Mouse (Mus musculus): ENCODE data around the gene Cntn5. TPM values are rescaled to one million over a fixed set of nuclear protein-coding genes. Genes with fewer than 3 reads are reported as not detected.

The Cntn5 gene
- polyA plus RNA-seq, 1 experiment from 2014 or later = 0.84 TPM

DNA sequence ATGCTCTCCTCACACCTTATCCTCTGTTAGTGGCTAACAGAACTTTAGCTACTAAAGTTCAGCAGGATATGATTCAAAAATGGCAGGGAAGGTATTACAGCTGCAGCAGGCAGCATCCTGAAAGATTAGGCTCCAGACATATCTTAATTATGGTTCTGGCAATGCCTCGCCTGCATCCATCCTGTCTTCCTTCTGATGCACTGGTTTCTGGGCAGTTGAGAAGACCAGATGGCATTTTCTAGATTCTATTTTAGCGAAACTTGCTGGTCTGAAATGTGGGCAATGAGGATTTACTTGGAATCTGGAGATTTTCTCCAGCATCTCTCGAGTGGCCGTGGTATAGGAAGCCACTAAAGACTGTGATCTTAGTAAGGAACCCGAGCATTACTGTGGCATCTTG is 1230.0 kb downstream of the Cntn5 start:
- Histone ChIP-seq H3K27me3 (ENCODE audit: control insufficient read depth, insufficient read depth, low read length) (no peaks in the 10 kb centered on the region), H3K9ac (ENCODE audit: low read length) (no peak overlapping the region), H3K36me3 (ENCODE audit: control insufficient read depth, insufficient read depth, low read length) (no peaks in the 10 kb centered on the region), H3K4me3 (ENCODE audit: low read depth, low read length) (no peak overlapping the region), H3K27ac (ENCODE audit: low read depth, low read length) (no peak overlapping the region), H3K4me1 (ENCODE audit: control insufficient read depth, insufficient read depth, low read length) (peaks cover 6% of the 10 kb centered on the region; the same call in 1 of the 2 replicates), H3K4me2 (ENCODE audit: low read depth) (no peak overlapping the region), H3K9me3 (ENCODE audit: control insufficient read depth, low read length) (no peaks in the 10 kb centered on the region)
- 92% methylated on average over 5 of the region's 5 CpGs for WGBS
- DNase-seq (ENCODE audit: low spot score) (no peak), ATAC-seq (ENCODE audit: insufficient read depth, low FRiP score, low TSS enrichment) (no peak)

DNA sequence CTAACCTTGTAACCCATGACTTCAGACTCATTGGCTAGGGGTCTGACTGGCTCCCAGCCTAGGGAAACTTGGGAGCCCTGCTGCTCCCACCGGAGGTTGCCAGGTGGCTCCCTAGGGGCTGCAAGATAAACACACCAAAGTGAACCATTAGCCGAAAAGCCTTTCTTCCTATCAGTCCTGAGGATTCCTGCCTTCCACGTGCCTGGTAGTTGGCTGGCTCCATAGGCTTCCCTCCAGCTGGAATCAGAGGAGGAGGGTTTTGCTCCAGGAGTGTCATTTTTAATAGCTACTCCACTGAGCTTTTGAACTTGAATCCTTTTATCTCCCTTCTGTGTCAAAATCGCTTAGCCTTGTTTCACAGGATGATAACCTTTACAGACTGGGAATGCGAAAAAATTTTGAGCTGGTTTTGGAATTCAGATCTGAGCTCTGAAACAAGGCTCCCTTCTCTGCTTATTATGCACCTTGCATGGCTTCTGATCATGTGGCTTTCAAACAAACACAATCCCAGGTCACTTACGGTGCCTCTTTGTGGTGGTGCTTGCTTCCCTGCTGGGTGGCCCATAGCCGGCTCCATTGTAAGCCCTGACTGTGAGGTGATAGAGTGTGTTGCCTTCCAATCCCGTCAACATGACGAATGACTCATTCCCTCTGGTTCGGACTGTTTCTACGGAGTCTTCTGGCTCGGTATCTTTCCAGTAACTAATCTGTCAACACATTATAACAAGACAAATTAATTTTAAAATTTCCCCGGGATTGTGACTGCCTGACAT is 1231.1 kb downstream of the Cntn5 start:
- Histone ChIP-seq H3K36me3 (ENCODE audit: control insufficient read depth, insufficient read depth, low read length) (no peaks in the 10 kb centered on the region), H3K4me3 (ENCODE audit: low read depth, low read length) (no peak overlapping the region), H3K9ac (ENCODE audit: low read length) (no peak overlapping the region), H3K4me1 (ENCODE audit: control insufficient read depth, insufficient read depth, low read length) (peaks cover 6% of the 10 kb centered on the region; the same call in 1 of the 2 replicates), H3K27ac (ENCODE audit: low read depth, low read length) (no peak overlapping the region), H3K27me3 (ENCODE audit: control insufficient read depth, insufficient read depth, low read length) (no peaks in the 10 kb centered on the region), H3K4me2 (ENCODE audit: low read depth) (no peak overlapping the region), H3K9me3 (ENCODE audit: control insufficient read depth, low read length) (no peaks in the 10 kb centered on the region)
- DNase-seq (ENCODE audit: low spot score) (peak; percentile 44), ATAC-seq (ENCODE audit: insufficient read depth, low FRiP score, low TSS enrichment) (peak; percentile 70)
- 7% methylated on average over 13 of the region's 13 CpGs for WGBS

DNA sequence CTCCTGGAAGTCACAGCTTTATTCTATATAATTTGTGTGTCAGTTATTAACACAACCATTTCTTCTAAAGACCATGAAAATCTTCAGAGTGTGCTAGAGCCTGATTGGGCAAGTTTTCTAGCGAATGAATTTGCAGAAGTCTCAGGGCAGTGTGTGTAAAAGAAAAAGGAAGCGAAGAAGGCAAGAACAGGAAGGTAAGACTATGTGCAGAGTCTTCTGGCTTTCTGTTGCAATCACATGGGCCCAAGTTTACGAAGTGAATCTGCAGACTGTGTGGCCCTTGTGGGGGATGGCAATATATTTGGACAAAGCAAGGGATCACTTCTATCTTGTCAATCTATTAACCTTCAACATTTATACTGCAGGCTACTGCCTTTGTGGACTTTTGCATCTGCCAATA is 1251.1 kb downstream of the Cntn5 start:
- Histone ChIP-seq H3K27ac (ENCODE audit: low read depth, low read length) (no peak overlapping the region), H3K4me3 (ENCODE audit: low read depth, low read length) (no peak overlapping the region), H3K36me3 (ENCODE audit: control insufficient read depth, insufficient read depth, low read length) (no peaks in the 10 kb centered on the region), H3K9ac (ENCODE audit: low read length) (no peak overlapping the region), H3K27me3 (ENCODE audit: control insufficient read depth, insufficient read depth, low read length) (no peaks in the 10 kb centered on the region), H3K4me2 (ENCODE audit: low read depth) (no peak overlapping the region), H3K9me3 (ENCODE audit: control insufficient read depth, low read length) (no peaks in the 10 kb centered on the region), H3K4me1 (ENCODE audit: control insufficient read depth, insufficient read depth, low read length) (no peaks in the 10 kb centered on the region)
- ATAC-seq (ENCODE audit: insufficient read depth, low FRiP score, low TSS enrichment) (no peak), DNase-seq (ENCODE audit: low spot score) (no peak)
- 79% methylated on average over 3 of the region's 3 CpGs for WGBS

GRCm38 (mm10) chr9:9647361-9647760 is 1257.2 kb downstream of the Cntn5 start:
- H3K9me3 ChIP-seq (ENCODE audit: control insufficient read depth, low read length) = no peaks in the 10 kb centered on the region
- no peaks in the 10 kb centered on the region for H3K36me3 ChIP-seq (ENCODE audit: control insufficient read depth, insufficient read depth, low read length)
- no peaks in the 10 kb centered on the region for H3K4me1 ChIP-seq (ENCODE audit: control insufficient read depth, insufficient read depth, low read length)
- H3K27ac ChIP-seq (ENCODE audit: low read depth, low read length) = no peak overlapping the region
- no peak overlapping the region for H3K9ac ChIP-seq (ENCODE audit: low read length)
- no peaks in the 10 kb centered on the region for H3K27me3 ChIP-seq (ENCODE audit: control insufficient read depth, insufficient read depth, low read length)
- H3K4me3 ChIP-seq (ENCODE audit: low read depth, low read length) = no peak overlapping the region
- ATAC-seq (ENCODE audit: insufficient read depth, low FRiP score, low TSS enrichment) (no peak), DNase-seq (ENCODE audit: low spot score) (no peak)
- WGBS = 71% methylated on average over 3 of the region's 3 CpGs
- no peak overlapping the region for H3K4me2 ChIP-seq (ENCODE audit: low read depth)

- Histone ChIP-seq H3K36me3 (ENCODE audit: control insufficient read depth, insufficient read depth, low read length) (no peaks in the 10 kb centered on the region), H3K9me3 (ENCODE audit: control insufficient read depth, low read length) (no peaks in the 10 kb centered on the region), H3K4me1 (ENCODE audit: control insufficient read depth, insufficient read depth, low read length) (no peaks in the 10 kb centered on the region), H3K27ac (ENCODE audit: low read depth, low read length) (no peak overlapping the region), H3K4me3 (ENCODE audit: low read depth, low read length) (no peak overlapping the region), H3K9ac (ENCODE audit: low read length) (no peak overlapping the region), H3K27me3 (ENCODE audit: control insufficient read depth, insufficient read depth, low read length) (no peaks in the 10 kb centered on the region), H3K4me2 (ENCODE audit: low read depth) (no peak overlapping the region)
- no peak for DNase-seq (ENCODE audit: low spot score)
- ATAC-seq (ENCODE audit: insufficient read depth, low FRiP score, low TSS enrichment) = no peak
- WGBS = 88% methylated on average over 1 of the region's 1 CpGs
Observed at GRCm38 (mm10) chr9:9646276-9646675, 1258.3 kb downstream of the Cntn5 start.

Small RNAs within 50 kb of the gene (microRNA-seq; reads per million reads assigned to microRNA genes)
- not detected for gene Gm24496
- gene Gm25086 = not detected
- not detected for gene Gm26195
- gene Mir6237 = not detected

Measured in neural tube, embryonic 11.5 days (tissue).